Mouse (Mus musculus) cortical plate, adult 2 months (tissue): ENCODE measurements around the gene Fam107b. TPM values are rescaled to one million over a fixed set of nuclear protein-coding genes. Genes with fewer than 3 reads are reported as not detected.

Source experiments
- H3K27ac ChIP-seq: fragments of 200-500 bp; 2 replicates; pipeline ENCODE4 v1.5.1; 2012; ENCODE audit warnings: low read length, control low read depth, inconsistent platforms; ENCODE audit not compliant: insufficient read depth
- H3K4me1 ChIP-seq: fragments of 200-500 bp; 2 replicates; pipeline ENCODE4 v1.6.1; 2011; ENCODE audit warnings: low read length; ENCODE audit not compliant: control insufficient read depth, insufficient read depth
- H3K4me3 ChIP-seq: fragments of 200-500 bp; 2 replicates; pipeline ENCODE4 v1.5.1; 2011; ENCODE audit warnings: mild to moderate bottlenecking, low read length, control low read depth; ENCODE audit not compliant: insufficient read depth
- CTCF ChIP-seq: fragments of 200-500 bp; IDR thresholded peaks from 2 replicates; pipeline ENCODE4 v1.5.1; 2011; ENCODE audit warnings: mild to moderate bottlenecking, control low read depth, low read length; ENCODE audit not compliant: insufficient read depth; ENCODE audit errors: extremely low read depth
- POLR2A ChIP-seq: fragments of 200-500 bp; IDR thresholded peaks from 2 replicates; pipeline ENCODE4 v1.6.1; 2011; ENCODE audit warnings: mild to moderate bottlenecking, low read length, control low read depth; ENCODE audit not compliant: insufficient read depth; ENCODE audit errors: extremely low read depth
- polyA plus RNA-seq: library from polyadenylated mRNA; depleted of rRNA; stranded (reverse); fragments of >200 nt; gene quantifications from 2 replicates; pipeline ENCODE4 v1.2.3, GENCODE M21; 2012; rRNA removed

Gene Fam107b
- polyA plus RNA-seq, 1 experiment: 9.5 TPM

DNA sequence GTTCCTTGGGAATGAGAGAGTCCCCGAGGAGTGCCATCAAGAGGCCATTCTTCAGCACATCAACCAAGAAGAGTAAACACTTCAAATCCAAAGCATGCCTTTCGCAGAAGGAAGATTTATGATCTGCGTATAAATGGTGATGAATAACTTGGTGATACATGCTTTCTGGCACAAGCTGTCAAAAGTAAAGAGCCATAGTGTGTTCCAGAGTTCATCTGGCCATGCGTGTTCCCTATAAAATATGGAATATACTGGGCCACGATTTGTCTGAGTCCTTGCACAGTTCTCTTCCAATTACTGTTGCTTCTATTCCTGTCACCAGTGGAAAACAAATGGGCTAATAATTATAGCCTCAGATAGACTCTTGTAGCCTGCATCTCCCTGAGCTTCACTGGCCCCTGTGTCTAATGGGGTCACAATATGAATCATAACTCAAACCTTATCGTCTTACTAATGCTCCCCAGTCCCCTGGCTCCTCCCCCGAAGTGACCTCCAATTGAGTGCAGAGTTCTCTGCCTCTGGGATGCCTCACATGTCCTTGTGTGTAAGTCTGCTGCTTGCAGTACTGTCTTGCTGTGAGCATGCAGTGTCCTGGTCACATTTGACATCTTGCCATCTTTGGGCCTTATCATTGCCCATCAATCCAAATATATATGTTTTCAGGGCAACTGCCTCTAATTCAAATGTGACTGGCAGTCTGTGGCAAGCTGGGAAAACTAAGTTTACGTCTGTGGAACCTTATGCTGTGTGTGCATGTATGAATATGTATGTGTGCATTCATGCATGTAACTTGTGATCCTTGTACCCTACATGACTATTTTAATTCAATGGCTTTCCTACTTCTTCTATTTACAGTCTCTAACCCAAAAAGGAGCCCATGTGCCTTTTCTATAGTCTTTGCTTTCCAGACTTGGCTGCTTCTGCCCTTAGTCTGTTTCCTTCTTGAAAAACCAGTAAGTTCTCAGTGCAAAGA, 252.5 kb downstream of the Fam107b start:
- no peak overlapping the region for H3K27ac ChIP-seq
- H3K4me3 ChIP-seq: no peak overlapping the region
- H3K4me1 ChIP-seq: no peaks in the 10 kb centered on the region
- TF ChIP-seq POLR2A (no peak), CTCF (no peak)

Other genes with a start within 250 kb of the Fam107b start
- gene Rpp38, start 237.8 kb upstream of the Fam107b start, polyA plus RNA-seq: 11.0 and 11.7 TPM in 2 replicates
- 1.2 and 1.4 TPM in 2 replicates for gene Acbd7, start 234.3 kb upstream of the Fam107b start, polyA plus RNA-seq
- gene Olah, start 173.3 kb upstream of the Fam107b start, polyA plus RNA-seq: not detected in 2 replicates
- 3.5 and 3.9 TPM in 2 replicates for gene Meig1, start 147.8 kb upstream of the Fam107b start, polyA plus RNA-seq
- 11.6 and 13.2 TPM in 2 replicates for gene Dclre1c, start 146.4 kb upstream of the Fam107b start, polyA plus RNA-seq
- gene Suv39h2, start 95.5 kb upstream of the Fam107b start, polyA plus RNA-seq: 2.4 and 2.5 TPM in 2 replicates
- 2.4 and 2.5 TPM in 2 replicates for gene Gm45902, start 57.7 kb upstream of the Fam107b start, polyA plus RNA-seq
- gene Hspa14, start 57.7 kb upstream of the Fam107b start, polyA plus RNA-seq: 52.7 TPM in 2 replicates
- 1.5 and 1.7 TPM in 2 replicates for gene Cdnf, start 57.5 kb upstream of the Fam107b start, polyA plus RNA-seq